In the genomic region with DNA sequence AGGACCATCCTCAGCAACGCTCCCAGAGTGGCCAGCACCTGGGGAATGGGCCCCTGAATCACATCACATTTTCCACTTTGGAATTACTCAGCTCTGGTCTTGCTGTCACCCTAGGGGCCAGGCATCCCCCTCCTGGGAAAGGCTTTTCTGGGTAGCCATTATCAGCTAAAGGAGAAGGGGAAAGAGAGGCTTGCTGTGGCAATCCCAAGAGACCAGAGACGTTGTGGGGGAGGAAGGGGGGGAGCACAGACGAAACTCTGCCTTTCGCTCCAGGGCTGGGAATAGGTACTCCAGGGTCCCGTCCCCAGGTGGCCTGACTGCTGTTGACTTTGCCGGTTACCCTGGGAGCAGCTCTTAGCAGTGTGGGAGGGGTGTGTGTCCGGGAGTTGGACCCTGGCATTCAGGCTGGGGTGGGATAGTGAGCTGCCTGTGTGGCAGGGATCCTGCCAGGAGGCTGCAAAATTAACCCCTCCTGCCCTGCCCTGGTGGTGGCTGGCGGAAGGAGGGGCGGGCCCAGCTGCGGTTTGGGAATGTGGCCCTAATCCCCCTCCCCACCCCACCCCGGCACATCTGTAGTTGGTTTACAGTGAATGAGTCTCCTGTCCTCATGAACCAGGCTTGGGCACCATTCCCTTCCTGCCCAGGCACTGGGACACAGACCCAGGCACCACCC, we compare ENCODE assay signal across 11 mouse cellular contexts. TPM values are rescaled to one million over a fixed set of nuclear protein-coding genes. Genes with fewer than 3 reads are reported as not detected.
DNase-seq lines count a peak whose midpoint lies in the region; ATAC-seq and TF ChIP-seq lines count a peak whose summit lies in the region.
"Had no signal": no experiment of that assay in that cellular context is flagged by ENCODE, and none has a peak within 500 bp of the region (broad histone marks: within the 10 kb centered on the region; RNA-seq: fewer than 3 reads in every experiment).

No protein-coding gene starts in this region.

- DNase-seq in kidney, adult 18-20 months: no peak
- no peak for DNase-seq in ES-E14 (ENCODE audit: low read depth, low spot score)
- no peak for DNase-seq in ovary, adult 18-20 months (ENCODE audit: low spot score)
- no peak for DNase-seq in layer of hippocampus, adult 18-20 months (ENCODE audit: low spot score in 2 of 2)
- DNase-seq: adrenal gland, postnatal 10 days; thymus, adult 18-20 months had no signal

- no peak overlapping the region; the same call in 1 of the 2 replicates for H3K4me2 ChIP-seq in forebrain, embryonic 12.5 days
- no peak overlapping the region for H3K4me2 ChIP-seq in forebrain, embryonic 16.5 days (ENCODE audit: low read length)
- peak overlapping the region; percentile 94 for H3K4me2 ChIP-seq in kidney, embryonic 15.5 days
- H3K4me2 ChIP-seq in limb, embryonic 12.5 days: peak overlapping the region; percentile 92

- no peak for ATAC-seq in forebrain, embryonic 12.5 days (ENCODE audit: low FRiP score)
- no peak for ATAC-seq in forebrain, embryonic 16.5 days
- ATAC-seq in kidney, embryonic 15.5 days (replicated peaks; ENCODE audit: low FRiP score): no peak
- ATAC-seq in limb, embryonic 12.5 days (ENCODE audit: insufficient number of reproducible peaks, insufficient read depth, low FRiP score, low TSS enrichment, low read depth): peak; percentile 19; the same call in 1 of the 2 replicates

- no peak overlapping the region for H3K4me3 ChIP-seq in forebrain, embryonic 12.5 days (replicated peaks)
- no peak overlapping the region for H3K4me3 ChIP-seq in forebrain, embryonic 16.5 days (replicated peaks; ENCODE audit: low read length)
- H3K4me3 ChIP-seq in kidney, embryonic 15.5 days (replicated peaks): no peak overlapping the region
- peak overlapping the region; percentile 58 to 84; a peak in 2 of 4 replicates for H3K4me3 ChIP-seq in ES-E14 (ENCODE audit: insufficient read depth in 1 of 2, low read depth in 1 of 2, low read length in 2 of 2, poor library complexity in 1 of 2, severe bottlenecking in 1 of 2)
- H3K4me3 ChIP-seq in limb, embryonic 12.5 days (replicated peaks): peak overlapping the region; percentile 82

- H3K27me3 ChIP-seq in forebrain, embryonic 12.5 days: peaks cover 60% of the 10 kb centered on the region
- peaks cover 1% of the 10 kb centered on the region; the same call in 1 of the 2 replicates for H3K27me3 ChIP-seq in forebrain, embryonic 16.5 days (replicated peaks; ENCODE audit: control insufficient read depth, insufficient read depth, low read length)
- 0 out of 2 replicates have a peak, but pooled peaks cover 7% of the 10 kb centered on the region for H3K27me3 ChIP-seq in kidney, embryonic 15.5 days
- H3K27me3 ChIP-seq in limb, embryonic 12.5 days: no peaks in the 10 kb centered on the region

- in situ Hi-C loops in ES-E14 (cut with MboI; ENCODE audit: low sequenced_read_pairs in 2 of 2, unreplicated experiment in 2 of 2): no loop called here

- peaks cover 25% of the 10 kb centered on the region for H3K4me1 ChIP-seq in forebrain, embryonic 12.5 days
- H3K4me1 ChIP-seq in forebrain, embryonic 16.5 days (replicated peaks; ENCODE audit: control insufficient read depth, insufficient read depth, low read length): peaks cover 16% of the 10 kb centered on the region
- peaks cover 59% of the 10 kb centered on the region for H3K4me1 ChIP-seq in kidney, embryonic 15.5 days
- H3K4me1 ChIP-seq in ES-E14 (ENCODE audit: control insufficient read depth in 2 of 2, insufficient read depth in 2 of 2, low read length in 2 of 2, poor library complexity in 1 of 2): peaks cover 14 to 48% of the 10 kb centered on the region in 2 experiments
- peaks cover 72% of the 10 kb centered on the region for H3K4me1 ChIP-seq in limb, embryonic 12.5 days (replicated peaks)

- no peaks in the 10 kb centered on the region for H3K9me3 ChIP-seq in forebrain, embryonic 12.5 days
- H3K9me3 ChIP-seq in forebrain, embryonic 16.5 days (ENCODE audit: control insufficient read depth, low read length): no peaks in the 10 kb centered on the region
- no peaks in the 10 kb centered on the region for H3K9me3 ChIP-seq in kidney, embryonic 15.5 days (replicated peaks)
- H3K9me3 ChIP-seq in ES-E14 (ENCODE audit: control insufficient read depth, insufficient read depth, low read depth, low read length): no peaks in the 10 kb centered on the region
- H3K9me3 ChIP-seq in limb, embryonic 12.5 days: no peaks in the 10 kb centered on the region

- H3K9ac ChIP-seq in forebrain, embryonic 12.5 days: no peak overlapping the region
- no peak overlapping the region for H3K9ac ChIP-seq in forebrain, embryonic 16.5 days (replicated peaks; ENCODE audit: low read depth, low read length)
- 0 out of 2 replicates have a peak overlapping the region, but pooled peaks have one; percentile 15 for H3K9ac ChIP-seq in kidney, embryonic 15.5 days
- peak overlapping the region; percentile 19; the same call in 1 of the 2 replicates for H3K9ac ChIP-seq in ES-E14 (ENCODE audit: insufficient read depth, low read depth, low read length, poor library complexity, severe bottlenecking)
- peak overlapping the region; percentile 35; the same call in 1 of the 2 replicates for H3K9ac ChIP-seq in limb, embryonic 12.5 days (replicated peaks)

- H3K36me3 ChIP-seq in forebrain, embryonic 12.5 days (replicated peaks): no peaks in the 10 kb centered on the region
- no peaks in the 10 kb centered on the region for H3K36me3 ChIP-seq in forebrain, embryonic 16.5 days (ENCODE audit: control insufficient read depth, insufficient read depth)
- H3K36me3 ChIP-seq in kidney, embryonic 15.5 days: no peaks in the 10 kb centered on the region
- no peaks in the 10 kb centered on the region for H3K36me3 ChIP-seq in ES-E14 (ENCODE audit: control insufficient read depth, insufficient read depth, low read length, poor library complexity, severe bottlenecking)
- peaks cover 9% of the 10 kb centered on the region for H3K36me3 ChIP-seq in limb, embryonic 12.5 days

- WGBS in forebrain, embryonic 12.5 days: 16% methylated on average over 11 of the region's 11 CpGs
- 27% methylated on average over 9 of the region's 11 CpGs for WGBS in forebrain, embryonic 16.5 days
- 33% methylated on average over 11 of the region's 11 CpGs for WGBS in kidney, embryonic 15.5 days
- WGBS in limb, embryonic 12.5 days: 4% methylated on average over 11 of the region's 11 CpGs

- 0 out of 2 replicates have a peak overlapping the region, but pooled peaks have one; percentile 47 for H3K27ac ChIP-seq in forebrain, embryonic 12.5 days
- H3K27ac ChIP-seq in forebrain, embryonic 16.5 days (ENCODE audit: low read length): no peak overlapping the region
- H3K27ac ChIP-seq in kidney, embryonic 15.5 days: peak overlapping the region; percentile 73
- 0 out of 2 replicates have a peak overlapping the region, but pooled peaks have one; percentile 21 for H3K27ac ChIP-seq in ES-E14 (ENCODE audit: insufficient read depth, low read depth, low read length, poor library complexity, severe bottlenecking)
- peak overlapping the region; percentile 99 for H3K27ac ChIP-seq in limb, embryonic 12.5 days

TF ChIP-seq in ES-E14, 5 proteins besides CTCF, POLR2A, EP300 and RAD21 (continues in another document):
- no peak for TF ChIP-seq HCFC1 (IDR thresholded peaks at IDR 0.05; ENCODE audit: borderline replicate concordance, insufficient read depth, low read length)
- TF ChIP-seq ZNF384 (IDR thresholded peaks at IDR 0.05; ENCODE audit: low read depth, low read length): no peak
- TF ChIP-seq ZC3H11A (IDR thresholded peaks at IDR 0.05; ENCODE audit: borderline replicate concordance, low read depth, low read length): no peak

RNA-seq across cellular contexts. Expression of a gene that starts 1.4 kb away (rescaled TPM):
- 13.1 and 16.7 TPM in 2 replicates for polyA plus RNA-seq in forebrain, embryonic 12.5 days (2016; fragmentation: Nextera tagmentation; extraction: Ambion mirVana)
- 6.4 and 8.0 TPM in 2 replicates for polyA plus RNA-seq in forebrain, embryonic 16.5 days (2015; fragmentation: Nextera tagmentation; extraction: Ambion mirVana)
- polyA plus RNA-seq in kidney, embryonic 15.5 days (2015; fragmentation: Nextera tagmentation; extraction: Ambion mirVana): 27.9 and 30.3 TPM in 2 replicates
- total RNA-seq in ES-E14 (2012; rRNA removed): 101 and 115 TPM in 2 replicates
- 137 TPM in 2 replicates for polyA plus RNA-seq in limb, embryonic 12.5 days (2016; fragmentation: Nextera tagmentation; extraction: Ambion mirVana)
- 10 to 100 TPM; 11.3 to 13.7 TPM for total RNA-seq in layer of hippocampus, adult 18-20 months (2021)

RNA-seq across cellular contexts. Expression of a gene that starts 11.6 kb away (rescaled TPM):
- polyA plus RNA-seq in forebrain, embryonic 12.5 days (2016; fragmentation: Nextera tagmentation; extraction: Ambion mirVana): 0.09 and 0.17 TPM in 2 replicates
- 0.11 TPM in 1 of 2 replicates, not detected in the other for polyA plus RNA-seq in forebrain, embryonic 16.5 days (2015; fragmentation: Nextera tagmentation; extraction: Ambion mirVana)
- 0.44 and 0.55 TPM in 2 replicates for polyA plus RNA-seq in kidney, embryonic 15.5 days (2015; fragmentation: Nextera tagmentation; extraction: Ambion mirVana)
- total RNA-seq in ES-E14 (2012; rRNA removed): 0.45 and 1.0 TPM in 2 replicates
- polyA plus RNA-seq in limb, embryonic 12.5 days (2016; fragmentation: Nextera tagmentation; extraction: Ambion mirVana): 1.3 and 1.4 TPM in 2 replicates
- total RNA-seq in layer of hippocampus, adult 18-20 months (2021): not detected
- total RNA-seq: adrenal gland, postnatal 10 days; megakaryocyte progenitor cell, adult 5-6 weeks had no signal

RNA-seq across cellular contexts. Expression of a gene that starts 20.5 kb away (rescaled TPM):
- polyA plus RNA-seq in forebrain, embryonic 12.5 days (2016; fragmentation: Nextera tagmentation; extraction: Ambion mirVana): 48.9 and 50.5 TPM in 2 replicates
- 50.6 and 52.8 TPM in 2 replicates for polyA plus RNA-seq in forebrain, embryonic 16.5 days (2015; fragmentation: Nextera tagmentation; extraction: Ambion mirVana)
- 68.6 and 69.8 TPM in 2 replicates for polyA plus RNA-seq in kidney, embryonic 15.5 days (2015; fragmentation: Nextera tagmentation; extraction: Ambion mirVana)
- total RNA-seq in ES-E14 (2012; rRNA removed): 89.9 and 95.7 TPM in 2 replicates
- polyA plus RNA-seq in limb, embryonic 12.5 days (2016; fragmentation: Nextera tagmentation; extraction: Ambion mirVana): 56.1 and 58.8 TPM in 2 replicates
- total RNA-seq in layer of hippocampus, adult 18-20 months (2021): 10 to 100 TPM; 34.6 to 38.9 TPM

RNA-seq across cellular contexts. Expression of a gene that starts 27.0 kb away (rescaled TPM):
- polyA plus RNA-seq in forebrain, embryonic 12.5 days (2016; fragmentation: Nextera tagmentation; extraction: Ambion mirVana): 0.65 and 0.88 TPM in 2 replicates
- 0.73 and 1.0 TPM in 2 replicates for polyA plus RNA-seq in forebrain, embryonic 16.5 days (2015; fragmentation: Nextera tagmentation; extraction: Ambion mirVana)
- 1.4 TPM in 2 replicates for polyA plus RNA-seq in kidney, embryonic 15.5 days (2015; fragmentation: Nextera tagmentation; extraction: Ambion mirVana)
- total RNA-seq in ES-E14 (2012; rRNA removed): 34.0 and 93.0 TPM in 2 replicates
- 2.9 and 3.3 TPM in 2 replicates for polyA plus RNA-seq in limb, embryonic 12.5 days (2016; fragmentation: Nextera tagmentation; extraction: Ambion mirVana)
- total RNA-seq in layer of hippocampus, adult 18-20 months (2021): 1 to 10 TPM in 1 of 2 experiments, under 1 TPM in 1; 0.76 to 1.9 TPM

RNA-seq across cellular contexts. Expression of a gene that starts 37.3 kb away (rescaled TPM):
- polyA plus RNA-seq in forebrain, embryonic 12.5 days (2016; fragmentation: Nextera tagmentation; extraction: Ambion mirVana): 36.9 and 42.3 TPM in 2 replicates
- polyA plus RNA-seq in forebrain, embryonic 16.5 days (2015; fragmentation: Nextera tagmentation; extraction: Ambion mirVana): 10.9 and 11.7 TPM in 2 replicates
- 23.5 and 31.0 TPM in 2 replicates for polyA plus RNA-seq in kidney, embryonic 15.5 days (2015; fragmentation: Nextera tagmentation; extraction: Ambion mirVana)
- 84.1 TPM in 2 replicates for total RNA-seq in ES-E14 (2012; rRNA removed)
- 42.7 and 49.3 TPM in 2 replicates for polyA plus RNA-seq in limb, embryonic 12.5 days (2016; fragmentation: Nextera tagmentation; extraction: Ambion mirVana)
- 1 to 10 TPM in 1 of 2 experiments, under 1 TPM in 1; 0.64 to 1.4 TPM for total RNA-seq in layer of hippocampus, adult 18-20 months (2021)

Comparison
In these comparisons a context has a peak if more than half of its experiments do, and no peak if none do; other contexts are left out.
1. H3K4me2 ChIP-seq: peak in kidney, embryonic 15.5 days (single experiment) and limb, embryonic 12.5 days (single experiment); none in forebrain, embryonic 12.5 days (single experiment) and forebrain, embryonic 16.5 days (single experiment).
2. H3K4me3 ChIP-seq: peak in ES-E14 (2 of 2) and limb, embryonic 12.5 days (single experiment); none in forebrain, embryonic 12.5 days (single experiment), forebrain, embryonic 16.5 days (single experiment) and kidney, embryonic 15.5 days (single experiment).
3. H3K9ac ChIP-seq: peak in kidney, embryonic 15.5 days (single experiment), ES-E14 (single experiment) and limb, embryonic 12.5 days (single experiment); none in forebrain, embryonic 12.5 days (single experiment) and forebrain, embryonic 16.5 days (single experiment).